Mouse (Mus musculus) embryonic facial prominence, embryonic 11.5 days (tissue): ENCODE data around the gene Ldlrap1. TPM values are rescaled to one million over a fixed set of nuclear protein-coding genes. Genes with fewer than 3 reads are reported as not detected.

Source experiments
- ATAC-seq: fragments of 200-750 bp; cut with Nextera tagmentation; replicated peaks from 2 replicates; pipeline ENCODE4 v1.8.0; 2017; ENCODE audit warnings: low read depth; ENCODE audit not compliant: insufficient number of reproducible peaks, low FRiP score, low TSS enrichment
- DNase-seq: peaks from one replicate; pipeline ENCODE4 v3.0.0-alpha.2; 2015; ENCODE audit warnings: low spot score
- H3K27ac ChIP-seq: fragments of 300-500 bp; sonication (generic); replicated peaks from 2 replicates; pipeline ENCODE4 v1.5.1; 2014; ENCODE audit warnings: mild to moderate bottlenecking, low read depth, low read length, control low read depth
- H3K27me3 ChIP-seq: fragments of 300-500 bp; sonication (generic); 2 replicates; pipeline ENCODE4 v1.6.1; 2014; ENCODE audit warnings: mild to moderate bottlenecking, low read length, moderate library complexity, mixed read lengths; ENCODE audit not compliant: control insufficient read depth, insufficient read depth
- H3K36me3 ChIP-seq: fragments of 300-500 bp; sonication (generic); replicated peaks from 2 replicates; pipeline ENCODE4 v1.6.1; 2014; ENCODE audit warnings: low read depth, mild to moderate bottlenecking, low read length, moderate library complexity, mixed read lengths; ENCODE audit not compliant: control insufficient read depth, insufficient read depth
- H3K4me1 ChIP-seq: fragments of 300-500 bp; sonication (generic); 2 replicates; pipeline ENCODE4 v1.6.1; 2014; ENCODE audit warnings: low read length, mixed read lengths; ENCODE audit not compliant: control insufficient read depth, insufficient read depth
- H3K4me2 ChIP-seq: fragments of 300-500 bp; sonication (generic); 2 replicates; pipeline ENCODE4 v1.6.1; 2014; ENCODE audit warnings: low read depth, mild to moderate bottlenecking, control low read depth, low read length, moderate library complexity
- H3K4me3 ChIP-seq: fragments of 300-500 bp; sonication (generic); 2 replicates; pipeline ENCODE4 v1.5.1; 2014; ENCODE audit warnings: low read depth, low read length, control low read depth
- H3K9ac ChIP-seq: fragments of 300-500 bp; sonication (generic); replicated peaks from 2 replicates; pipeline ENCODE4 v1.6.1; 2014; ENCODE audit warnings: mild to moderate bottlenecking, control low read depth, low read length
- H3K9me3 ChIP-seq: fragments of 300-500 bp; sonication (generic); replicated peaks from 2 replicates; pipeline ENCODE4 v1.6.1; 2016; ENCODE audit warnings: mild to moderate bottlenecking, low read length, inconsistent platforms, mixed read lengths; ENCODE audit not compliant: control insufficient read depth
- WGBS: fragments of 180-500 bp; shearing (Covaris S2); extraction: QIAGEN DNeasy Blood & Tissue Kit; methylation state at CpG from one replicate; pipeline ENCODE4 v1.1.7; 2014; 5-methylcytosine and 5-hydroxymethylcytosine counted together
- polyA plus RNA-seq: library from polyadenylated mRNA; unstranded; fragments of >200 nt; fragmentation: Nextera tagmentation; extraction: Ambion mirVana; gene quantifications from 2 replicates; pipeline ENCODE4 v1.2.1, GENCODE M21; 2014

The Ldlrap1 gene
- polyA plus RNA-seq: 9.6 and 11.4 TPM in 2 replicates

DNA sequence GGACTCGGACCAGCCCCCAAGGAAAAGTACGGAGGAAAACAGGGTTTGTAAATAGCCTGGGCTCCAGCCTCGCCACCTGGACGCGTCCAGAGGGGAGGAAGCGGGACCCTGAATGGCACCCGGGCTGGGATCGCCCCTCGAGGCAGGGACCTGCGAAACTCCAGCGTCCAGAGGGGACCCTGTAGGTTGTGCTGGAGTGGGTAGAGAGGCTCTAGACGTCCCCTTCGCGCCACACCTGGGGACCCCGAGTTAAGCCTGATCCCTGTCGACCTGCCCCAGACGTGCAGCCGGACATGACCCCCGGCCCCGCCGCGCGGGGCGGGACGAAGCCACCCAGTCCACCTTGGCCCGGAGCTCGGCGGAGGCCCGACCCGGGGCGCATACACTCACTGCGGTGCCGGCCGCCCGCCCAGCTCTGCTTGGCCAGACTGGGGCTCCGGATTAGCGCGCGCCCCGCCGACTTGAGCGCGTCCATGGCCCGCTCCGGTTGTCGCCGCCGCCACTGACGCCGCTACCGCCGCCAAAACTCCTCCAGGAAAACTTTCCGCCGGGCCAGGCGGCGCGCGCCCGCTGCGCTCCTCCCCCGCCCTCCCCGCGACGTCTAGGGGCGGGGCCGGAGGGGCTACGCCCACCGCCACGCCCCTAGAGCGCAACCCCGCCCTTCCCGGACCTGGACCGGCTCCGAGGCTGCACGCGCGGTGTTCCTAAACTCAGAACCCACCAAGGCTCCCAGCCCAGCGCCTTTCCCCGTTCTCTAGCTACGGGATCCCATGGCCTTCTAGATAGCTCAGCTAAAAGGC is at the start of gene Ldlrap1:
TSS of gene Ldlrap1 (minus strand) at position 599 of the 800 bp plus-strand sequence.
- 0 out of 2 replicates have a peak within 1 kb of the TSS, but pooled peaks have one; percentile 16 for H3K27ac ChIP-seq
- peak; percentile 76 for ATAC-seq
- under 1% methylated on average over 78 of the region's 80 CpGs for WGBS

DNA sequence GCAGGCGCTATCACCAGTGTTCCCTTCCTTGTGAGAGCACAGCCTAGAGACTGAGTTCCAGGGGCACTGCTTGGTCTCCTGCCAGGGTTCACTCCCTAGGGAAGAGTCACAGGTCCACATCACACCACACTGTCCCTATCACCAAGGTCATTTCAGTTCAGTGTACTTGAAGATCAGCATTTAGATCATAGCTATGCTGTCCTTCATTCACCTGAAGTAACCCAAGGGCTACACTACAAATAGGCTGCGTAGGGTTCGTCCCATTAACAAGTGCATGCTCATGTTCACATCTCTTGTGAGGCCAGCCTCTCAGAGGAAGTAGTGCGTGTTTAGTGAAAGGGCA is 46.4 kb upstream of the Ldlrap1 start:
- no peaks in the 10 kb centered on the region for H3K4me1 ChIP-seq
- 92% methylated on average over 4 of the region's 4 CpGs for WGBS
- no peaks in the 10 kb centered on the region for H3K27me3 ChIP-seq
- H3K36me3 ChIP-seq: no peaks in the 10 kb centered on the region; the same call in 1 of the 2 replicates
- no peak overlapping the region for H3K4me3 ChIP-seq
- H3K9me3 ChIP-seq: no peaks in the 10 kb centered on the region
- no peak for DNase-seq
- ATAC-seq: no peak
- H3K27ac ChIP-seq: no peak overlapping the region
- H3K4me2 ChIP-seq: no peak overlapping the region
- H3K9ac ChIP-seq: no peak overlapping the region

More for the DNA sequence above, at the start of gene Ldlrap1:
- Histone ChIP-seq H3K9me3 (no peaks in the 10 kb centered on the region), H3K4me1 (peaks cover 5% of the 10 kb centered on the region), H3K4me2 (peak within 1 kb of the TSS; percentile 78), H3K4me3 (peak within 1 kb of the TSS; percentile 65), H3K36me3 (no peaks in the 10 kb centered on the region), H3K9ac (peak within 1 kb of the TSS; percentile 71), H3K27me3 (peaks cover 4% of the 10 kb centered on the region; the same call in 1 of the 2 replicates)
- DNase-seq: peak; percentile 88

DNA sequence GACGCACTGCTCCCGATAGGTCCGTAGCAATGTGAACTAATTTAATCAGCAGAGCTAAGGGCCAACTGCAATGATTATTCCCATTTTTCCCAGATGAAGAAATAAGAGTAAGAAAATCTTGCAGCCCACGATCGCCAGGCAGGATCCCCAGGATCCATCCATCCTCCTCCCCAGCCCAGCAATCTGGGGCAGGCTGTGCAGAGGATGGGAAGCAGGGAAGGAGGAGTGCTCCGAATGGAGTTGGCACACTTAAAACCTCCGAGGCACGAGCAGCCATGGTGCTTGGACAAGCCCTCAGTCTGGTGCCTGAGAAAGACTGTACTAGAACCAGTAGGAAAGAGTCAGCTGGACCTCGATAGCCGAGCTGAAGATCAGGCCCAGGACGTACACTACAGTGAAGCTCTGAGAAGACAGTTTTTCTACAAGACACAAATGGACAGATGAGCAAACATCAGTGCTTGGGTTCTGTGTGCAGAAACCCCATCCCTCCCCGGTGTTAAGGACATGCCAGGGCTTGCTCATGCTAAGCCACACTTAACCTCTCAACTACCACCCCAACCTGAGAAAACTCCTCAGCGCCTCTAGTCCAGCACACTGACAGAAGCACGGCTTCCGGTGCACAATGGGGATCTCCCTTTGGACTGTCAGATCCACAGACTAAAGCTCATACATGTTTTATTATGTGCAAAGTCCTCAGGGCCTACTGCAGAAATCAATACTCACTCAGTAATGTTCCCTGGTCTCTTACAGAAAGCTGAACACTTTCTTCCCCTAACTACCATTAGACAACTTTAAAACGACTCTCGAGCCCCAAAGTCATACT is 45.8 kb upstream of the Ldlrap1 start:
- 91% methylated on average over 17 of the region's 17 CpGs for WGBS
- Histone ChIP-seq H3K4me1 (no peaks in the 10 kb centered on the region), H3K9me3 (no peaks in the 10 kb centered on the region), H3K4me3 (no peak overlapping the region), H3K9ac (no peak overlapping the region), H3K4me2 (no peak overlapping the region), H3K27ac (no peak overlapping the region), H3K27me3 (no peaks in the 10 kb centered on the region), H3K36me3 (peaks cover 2% of the 10 kb centered on the region)
- no peak for DNase-seq
- no peak for ATAC-seq

DNA sequence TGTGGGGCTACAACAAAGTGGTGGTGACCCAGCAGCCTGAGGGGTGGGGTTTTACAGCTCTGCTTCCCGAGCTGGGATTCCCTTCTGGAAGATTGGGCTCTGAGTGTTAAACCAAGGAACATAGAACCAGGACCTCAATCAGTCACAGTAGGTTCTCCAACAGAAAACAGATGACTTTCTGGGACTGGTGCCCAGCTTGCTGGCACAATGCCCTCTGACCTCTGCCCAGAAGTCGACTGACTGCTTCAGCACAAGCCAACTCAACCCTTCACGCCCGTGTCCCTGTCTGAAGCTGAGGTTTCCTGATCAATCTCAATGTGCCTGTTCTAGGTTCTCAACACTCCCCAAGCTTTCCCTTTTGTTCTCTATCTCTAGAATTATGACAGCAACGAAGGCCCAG is 36.9 kb upstream of the Ldlrap1 start:
- no peak for DNase-seq
- Histone ChIP-seq H3K27ac (no peak overlapping the region), H3K4me2 (no peak overlapping the region), H3K36me3 (peaks cover 9% of the 10 kb centered on the region), H3K4me1 (no peaks in the 10 kb centered on the region), H3K9me3 (no peaks in the 10 kb centered on the region), H3K9ac (no peak overlapping the region), H3K27me3 (no peaks in the 10 kb centered on the region), H3K4me3 (no peak overlapping the region)
- 87% methylated on average over 5 of the region's 5 CpGs for WGBS
- ATAC-seq: no peak

DNA sequence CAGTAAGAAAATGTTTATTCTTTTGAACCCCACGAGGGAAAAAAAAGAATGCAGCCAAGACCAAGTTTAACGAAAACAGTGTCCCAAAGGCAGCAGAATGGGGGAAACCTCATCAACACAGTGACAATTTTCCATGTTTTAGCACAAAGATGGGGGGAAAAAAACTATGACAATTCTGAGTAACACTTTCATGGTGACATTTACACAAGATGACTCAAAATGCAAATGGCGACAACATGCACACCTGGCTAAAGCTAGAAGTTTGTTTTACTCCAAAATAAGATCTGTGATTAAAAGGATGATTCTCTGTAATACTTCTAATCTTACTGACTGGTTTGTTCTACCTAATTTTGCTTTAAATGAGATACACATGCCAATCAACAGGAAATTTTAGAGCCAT is 34.9 kb upstream of the Ldlrap1 start:
- Histone ChIP-seq H3K27ac (no peak overlapping the region), H3K9me3 (no peaks in the 10 kb centered on the region), H3K36me3 (peaks cover 4% of the 10 kb centered on the region), H3K4me1 (no peaks in the 10 kb centered on the region), H3K4me2 (no peak overlapping the region), H3K27me3 (no peaks in the 10 kb centered on the region), H3K9ac (no peak overlapping the region), H3K4me3 (no peak overlapping the region)
- WGBS: 83% methylated on average over 3 of the region's 3 CpGs
- ATAC-seq (no peak), DNase-seq (no peak)

DNA sequence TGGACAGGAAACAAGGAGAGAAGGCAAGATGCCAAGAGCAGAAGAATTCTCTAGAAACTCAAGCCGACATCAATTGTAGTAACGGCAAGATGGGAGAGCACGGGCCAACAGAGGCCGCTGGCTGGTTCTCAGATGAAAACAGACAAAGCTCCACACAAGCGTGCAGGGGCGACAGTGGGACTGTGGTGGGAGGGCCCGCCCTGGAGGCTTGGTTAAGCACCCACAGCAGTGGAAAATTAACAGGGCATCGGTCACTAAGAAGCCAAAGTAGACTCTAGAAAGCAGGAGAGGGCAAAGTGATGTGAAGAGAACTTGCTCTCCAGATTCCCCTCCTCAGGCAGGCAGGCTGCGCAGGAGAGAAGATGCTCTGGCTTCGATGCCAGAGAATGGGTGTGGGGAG is 34.3 kb upstream of the Ldlrap1 start:
- no peak overlapping the region for H3K4me2 ChIP-seq
- 90% methylated on average over 10 of the region's 10 CpGs for WGBS
- DNase-seq (no peak), ATAC-seq (no peak)
- H3K9me3 ChIP-seq: no peaks in the 10 kb centered on the region
- peaks cover 4% of the 10 kb centered on the region for H3K36me3 ChIP-seq
- H3K27ac ChIP-seq: no peak overlapping the region
- H3K27me3 ChIP-seq: no peaks in the 10 kb centered on the region
- H3K9ac ChIP-seq: no peak overlapping the region
- no peak overlapping the region for H3K4me3 ChIP-seq
- H3K4me1 ChIP-seq: no peaks in the 10 kb centered on the region

DNA sequence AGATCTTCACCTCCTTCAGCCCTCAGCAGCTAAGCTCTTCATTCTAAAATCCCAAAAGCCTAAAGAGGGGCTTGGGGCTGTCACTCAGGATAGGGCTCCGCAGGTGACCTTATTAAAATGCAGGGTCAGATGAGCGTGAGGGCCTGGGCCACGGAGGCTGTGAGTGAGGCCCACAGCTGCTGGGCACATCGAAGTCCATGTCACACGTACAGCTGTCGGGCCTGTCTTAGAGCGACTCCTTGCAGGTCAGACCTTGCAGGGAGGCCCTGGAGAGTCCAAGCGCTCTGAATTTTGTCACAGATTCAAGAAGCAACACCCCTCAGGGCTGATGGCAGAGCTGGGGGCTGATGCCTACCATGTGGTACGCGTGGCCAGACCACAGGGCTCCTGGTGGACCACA is 32.9 kb upstream of the Ldlrap1 start:
- H3K4me3 ChIP-seq: no peak overlapping the region
- H3K9ac ChIP-seq: no peak overlapping the region
- H3K27ac ChIP-seq: no peak overlapping the region
- no peaks in the 10 kb centered on the region for H3K4me1 ChIP-seq
- H3K9me3 ChIP-seq: no peaks in the 10 kb centered on the region
- no peak for DNase-seq
- ATAC-seq: no peak
- peaks cover 3% of the 10 kb centered on the region; the same call in 1 of the 2 replicates for H3K36me3 ChIP-seq
- H3K4me2 ChIP-seq: no peak overlapping the region
- 69% methylated on average over 10 of the region's 10 CpGs for WGBS
- no peaks in the 10 kb centered on the region for H3K27me3 ChIP-seq

DNA sequence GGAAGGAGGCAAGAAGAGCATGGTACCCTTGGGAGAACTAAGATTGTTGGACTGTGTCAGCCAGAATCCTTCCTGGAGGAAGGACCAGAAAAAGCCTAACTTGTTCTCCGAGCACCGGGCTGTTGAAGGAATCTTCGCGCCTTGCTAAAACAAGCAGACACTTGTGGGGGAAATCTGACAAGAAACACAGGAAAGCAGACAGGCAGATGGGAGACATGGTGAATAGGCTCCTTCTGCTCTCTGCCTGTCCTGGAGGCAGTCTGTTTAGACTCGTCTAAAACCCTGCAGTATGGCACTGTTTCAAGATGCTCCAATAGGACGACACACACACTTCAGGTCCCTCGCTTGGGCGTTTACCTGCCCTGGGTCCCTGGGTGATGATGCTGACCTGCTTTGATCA is 32.3 kb upstream of the Ldlrap1 start:
- Histone ChIP-seq H3K4me3 (no peak overlapping the region), H3K9ac (no peak overlapping the region), H3K4me1 (no peaks in the 10 kb centered on the region), H3K9me3 (no peaks in the 10 kb centered on the region), H3K27me3 (no peaks in the 10 kb centered on the region), H3K4me2 (no peak overlapping the region), H3K27ac (no peak overlapping the region), H3K36me3 (peaks cover 2% of the 10 kb centered on the region; the same call in 1 of the 2 replicates)
- DNase-seq (no peak), ATAC-seq (no peak)
- WGBS: 64% methylated on average over 8 of the region's 8 CpGs
